Mouse (Mus musculus) heart, embryonic 11.5 days (tissue): Measurements from ENCODE around the gene Strn3. TPM values are rescaled to one million over a fixed set of nuclear protein-coding genes. Genes with fewer than 3 reads are reported as not detected.

Experiments
- ATAC-seq: fragments of 200-750 bp; cut with Nextera tagmentation; replicated peaks from 2 replicates; pipeline ENCODE4 v1.8.0; 2017; ENCODE audit warnings: moderate library complexity; ENCODE audit not compliant: insufficient number of reproducible peaks, low FRiP score, low TSS enrichment
- H3K27ac ChIP-seq: fragments of 300-500 bp; sonication (generic); 2 replicates; pipeline ENCODE4 v1.5.1; 2014; ENCODE audit warnings: mild to moderate bottlenecking, low read depth, low read length
- H3K27me3 ChIP-seq: fragments of 300-500 bp; sonication (generic); 2 replicates; pipeline ENCODE4 v1.6.1; 2014; ENCODE audit warnings: mild to moderate bottlenecking, low read length, mixed read lengths; ENCODE audit not compliant: control insufficient read depth, insufficient read depth
- H3K36me3 ChIP-seq: fragments of 300-500 bp; sonication (generic); 2 replicates; pipeline ENCODE4 v1.6.1; 2014; ENCODE audit warnings: mild to moderate bottlenecking, low read length, moderate library complexity, mixed read lengths; ENCODE audit not compliant: control insufficient read depth, insufficient read depth
- H3K4me1 ChIP-seq: fragments of 300-500 bp; sonication (generic); 2 replicates; pipeline ENCODE4 v1.6.1; 2014; ENCODE audit warnings: low read length; ENCODE audit not compliant: control insufficient read depth, insufficient read depth
- H3K4me2 ChIP-seq: fragments of 300-500 bp; sonication (generic); 2 replicates; pipeline ENCODE4 v1.6.1; 2014; ENCODE audit warnings: mild to moderate bottlenecking, moderate library complexity
- H3K4me3 ChIP-seq: fragments of 300-500 bp; sonication (generic); 2 replicates; pipeline ENCODE4 v1.5.1; 2014; ENCODE audit warnings: low read depth, low read length
- H3K9ac ChIP-seq: fragments of 300-500 bp; sonication (generic); 2 replicates; pipeline ENCODE4 v1.6.1; 2014; ENCODE audit warnings: mild to moderate bottlenecking, low read depth, low read length, moderate library complexity
- H3K9me3 ChIP-seq: fragments of 300-500 bp; sonication (generic); replicated peaks from 2 replicates; pipeline ENCODE4 v1.6.1; 2016; ENCODE audit warnings: low read length; ENCODE audit not compliant: control insufficient read depth
- WGBS: fragments of 180-500 bp; shearing (Covaris S2); extraction: QIAGEN DNeasy Blood & Tissue Kit; methylation state at CpG from one replicate; pipeline ENCODE4 v1.1.7; 2014; ENCODE audit not compliant: insufficient replicate concordance; 5-methylcytosine and 5-hydroxymethylcytosine counted together
- polyA plus RNA-seq: library from polyadenylated mRNA; unstranded; fragments of >200 nt; fragmentation: Nextera tagmentation; extraction: Ambion mirVana; gene quantifications from 2 replicates; pipeline ENCODE4 v1.2.1, GENCODE M21; 2014

Gene Strn3
- polyA plus RNA-seq, 1 experiment from 2014 or later: 46.1 TPM

GRCm38 (mm10) chr12:51690893-51691844, 528 bp downstream of the Strn3 start, which contains the start of gene Ap4s1:
Gene Ap4s1, plus strand, starts transcription at chr12:51691033.
- H3K4me3 ChIP-seq: peak within 1 kb of the TSS; percentile 99
- H3K4me2 ChIP-seq: peak within 1 kb of the TSS; percentile 62
- peak; percentile 68 for ATAC-seq
- H3K9ac ChIP-seq: peak within 1 kb of the TSS; percentile 100
- no peaks in the 10 kb centered on the region for H3K36me3 ChIP-seq
- H3K4me1 ChIP-seq: peaks cover 17% of the 10 kb centered on the region
- WGBS: under 1% methylated on average over 92 of the region's 108 CpGs
- H3K9me3 ChIP-seq: no peaks in the 10 kb centered on the region
- H3K27me3 ChIP-seq: no peaks in the 10 kb centered on the region
- peak within 1 kb of the TSS; percentile 100 for H3K27ac ChIP-seq

- Histone ChIP-seq H3K4me3 (no peak overlapping the region), H3K27me3 (no peaks in the 10 kb centered on the region), H3K27ac (no peak overlapping the region), H3K9ac (no peak overlapping the region), H3K9me3 (no peaks in the 10 kb centered on the region), H3K36me3 (no peaks in the 10 kb centered on the region), H3K4me2 (no peak overlapping the region), H3K4me1 (peaks cover 8% of the 10 kb centered on the region)
- no peak for ATAC-seq
- WGBS: 85% methylated on average over 2 of the region's 2 CpGs
Measured at GRCm38 (mm10) chr12:51688546-51688945, 3.2 kb downstream of the Strn3 start.

DNA sequence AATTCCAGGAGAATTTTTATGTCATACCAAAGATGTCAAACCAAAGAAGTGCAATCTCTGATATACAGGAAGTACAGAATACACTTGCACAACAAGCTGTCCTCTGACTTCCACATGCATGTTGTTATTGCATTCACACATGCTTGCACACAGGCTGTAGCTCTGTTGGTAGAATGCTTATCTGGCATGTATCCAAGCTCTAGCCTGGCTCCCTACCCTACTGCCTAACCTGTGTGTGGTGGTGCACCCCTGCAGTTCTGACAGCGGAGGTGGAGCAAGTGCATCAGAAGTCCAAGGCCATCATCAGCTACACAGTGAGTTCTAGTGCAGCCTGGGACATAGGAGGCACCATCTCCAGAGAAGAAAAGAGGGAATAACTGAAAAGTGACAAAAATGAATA, 12.9 kb downstream of the Strn3 start:
- Histone ChIP-seq H3K9me3 (no peaks in the 10 kb centered on the region), H3K27me3 (no peaks in the 10 kb centered on the region), H3K36me3 (no peaks in the 10 kb centered on the region), H3K27ac (no peak overlapping the region), H3K4me1 (peaks cover 25% of the 10 kb centered on the region), H3K9ac (no peak overlapping the region), H3K4me3 (no peak overlapping the region), H3K4me2 (no peak overlapping the region)
- ATAC-seq: no peak
- 74% methylated on average over 1 of the region's 1 CpGs for WGBS

GRCm38 (mm10) chr12:51676442-51676841, 15.3 kb downstream of the Strn3 start:
- no peak overlapping the region for H3K9ac ChIP-seq
- WGBS: 57% methylated on average over 2 of the region's 2 CpGs
- H3K9me3 ChIP-seq: no peaks in the 10 kb centered on the region
- no peak overlapping the region for H3K4me2 ChIP-seq
- H3K36me3 ChIP-seq: no peaks in the 10 kb centered on the region
- H3K4me3 ChIP-seq: no peak overlapping the region
- ATAC-seq: no peak
- H3K27me3 ChIP-seq: no peaks in the 10 kb centered on the region
- no peak overlapping the region for H3K27ac ChIP-seq
- H3K4me1 ChIP-seq: peaks cover 41% of the 10 kb centered on the region

- Histone ChIP-seq H3K4me3 (no peak overlapping the region), H3K9me3 (no peaks in the 10 kb centered on the region), H3K9ac (no peak overlapping the region), H3K4me2 (no peak overlapping the region), H3K27me3 (no peaks in the 10 kb centered on the region), H3K36me3 (no peaks in the 10 kb centered on the region), H3K4me1 (peaks cover 36% of the 10 kb centered on the region), H3K27ac (no peak overlapping the region)
- ATAC-seq: no peak
- WGBS: 51% methylated on average over 4 of the region's 4 CpGs
Measured at GRCm38 (mm10) chr12:51673270-51673669, 18.4 kb downstream of the Strn3 start.

GRCm38 (mm10) chr12:51671231-51671891, 20.3 kb downstream of the Strn3 start:
- H3K36me3 ChIP-seq: no peaks in the 10 kb centered on the region
- no peak overlapping the region for H3K27ac ChIP-seq
- no peak overlapping the region for H3K4me3 ChIP-seq
- peaks cover 36% of the 10 kb centered on the region for H3K4me1 ChIP-seq
- H3K4me2 ChIP-seq: no peak overlapping the region
- no peaks in the 10 kb centered on the region for H3K27me3 ChIP-seq
- no peaks in the 10 kb centered on the region for H3K9me3 ChIP-seq
- no peak overlapping the region for H3K9ac ChIP-seq
- ATAC-seq: no peak
- WGBS: 39% methylated on average over 5 of the region's 5 CpGs

DNA sequence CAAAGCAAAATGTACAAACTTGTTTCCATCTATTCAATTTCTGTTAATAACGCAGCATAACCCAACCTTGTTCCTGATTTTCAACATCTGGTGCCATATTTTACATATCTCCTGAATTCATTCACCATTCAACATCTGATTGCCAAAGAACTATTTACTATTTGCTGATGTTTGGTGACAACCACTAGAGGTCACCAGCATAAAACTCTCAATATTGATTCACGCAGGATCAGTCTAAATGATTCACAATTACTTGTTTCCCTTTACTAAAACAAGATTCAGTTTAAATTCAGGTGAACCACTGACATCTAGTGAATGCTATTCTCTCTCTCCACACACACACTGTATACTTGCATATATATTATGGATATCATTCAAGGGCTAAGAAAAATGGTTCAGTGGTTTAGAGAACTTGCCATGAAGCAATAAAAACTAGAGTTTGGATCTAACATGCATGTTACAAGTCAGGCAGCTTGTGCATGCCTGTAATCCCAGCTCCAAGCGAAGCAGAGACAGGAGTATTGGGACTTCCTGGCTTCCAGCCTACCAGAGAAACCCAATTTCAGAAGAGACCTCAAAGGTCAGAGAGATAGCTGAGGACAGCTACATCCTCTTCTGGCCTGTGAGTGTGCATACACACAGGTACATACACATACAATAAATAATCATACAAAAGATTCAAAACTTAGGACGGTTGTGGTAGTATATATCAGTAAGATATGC, 24.8 kb downstream of the Strn3 start:
- Histone ChIP-seq H3K4me3 (no peak overlapping the region), H3K27ac (no peak overlapping the region), H3K4me2 (no peak overlapping the region), H3K9ac (no peak overlapping the region), H3K4me1 (peaks cover 15% of the 10 kb centered on the region; the same call in 1 of the 2 replicates), H3K27me3 (no peaks in the 10 kb centered on the region), H3K36me3 (no peaks in the 10 kb centered on the region), H3K9me3 (no peaks in the 10 kb centered on the region)
- 66% methylated on average over 4 of the region's 4 CpGs for WGBS
- ATAC-seq: no peak

DNA sequence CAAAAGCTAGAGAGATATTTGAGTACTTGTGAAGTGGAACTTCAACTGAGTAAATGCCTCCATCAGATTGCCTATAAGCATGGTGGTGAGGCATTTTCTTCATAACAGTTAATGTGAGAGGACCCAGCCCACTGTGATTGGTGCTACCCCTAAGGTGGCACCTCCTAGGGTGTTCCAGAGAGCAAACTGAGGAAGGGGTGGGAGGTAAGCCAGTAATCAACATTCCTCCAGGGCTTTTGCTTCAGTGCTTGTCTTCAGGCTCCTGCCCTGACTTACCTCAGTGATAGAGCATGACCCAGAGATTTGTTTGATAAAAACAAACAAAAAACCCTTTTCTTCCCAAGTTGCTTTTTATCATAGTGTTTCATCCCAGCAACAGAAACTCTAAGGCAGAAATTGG, 27.8 kb downstream of the Strn3 start:
- Histone ChIP-seq H3K36me3 (no peaks in the 10 kb centered on the region), H3K9ac (no peak overlapping the region), H3K9me3 (no peaks in the 10 kb centered on the region), H3K27ac (no peak overlapping the region), H3K27me3 (no peaks in the 10 kb centered on the region), H3K4me1 (peaks cover 12% of the 10 kb centered on the region; the same call in 1 of the 2 replicates), H3K4me2 (no peak overlapping the region), H3K4me3 (no peak overlapping the region)
- no peak for ATAC-seq
